Mouse (Mus musculus) heart, adult 2 months (tissue): ENCODE data around the gene Tmem30c. TPM values are rescaled to one million over a fixed set of nuclear protein-coding genes. Genes with fewer than 3 reads are reported as not detected.

Source experiments
- DNase-seq, 2 experiments: peaks; one replicate each; pipeline ENCODE4 v3.0.0; 2021
- H3K27ac ChIP-seq: fragments of 200-600 bp; 2 replicates; pipeline ENCODE4 v1.8.1; 2022
- H3K27me3 ChIP-seq: fragments of 200-500 bp; 2 replicates; pipeline ENCODE4 v1.6.1; 2012; ENCODE audit warnings: mild to moderate bottlenecking, low read length, inconsistent platforms, mixed read lengths; ENCODE audit not compliant: control insufficient read depth, insufficient read depth
- H3K36me3 ChIP-seq: fragments of 200-500 bp; 2 replicates; pipeline ENCODE4 v1.6.1; 2012; ENCODE audit warnings: low read length, inconsistent platforms; ENCODE audit not compliant: control insufficient read depth, insufficient read depth
- H3K4me1 ChIP-seq: fragments of 200-500 bp; 2 replicates; pipeline ENCODE4 v1.6.1; 2011; ENCODE audit warnings: low read length; ENCODE audit not compliant: control insufficient read depth, insufficient read depth
- H3K4me3 ChIP-seq: fragments of 200-600 bp; 2 replicates; pipeline ENCODE4 v1.8.1; 2022
- H3K79me2 ChIP-seq: fragments of 200-500 bp; replicated peaks from 2 replicates; pipeline ENCODE4 v1.6.1; 2012; ENCODE audit warnings: mild to moderate bottlenecking, inconsistent platforms, low read length, moderate library complexity, mixed read lengths; ENCODE audit not compliant: control insufficient read depth, insufficient read depth
- H3K9ac ChIP-seq: fragments of 200-500 bp; 2 replicates; pipeline ENCODE4 v1.6.1; 2012; ENCODE audit warnings: low read depth, mild to moderate bottlenecking, control low read depth, inconsistent platforms, low read length, mixed read lengths
- CTCF ChIP-seq: fragments of 200-600 bp; IDR thresholded peaks from 2 replicates; pipeline ENCODE4 v1.8.1; 2022; ENCODE audit warnings: antibody characterized with exemption, mild to moderate bottlenecking, moderate library complexity
- EP300 ChIP-seq: fragments of 200-500 bp; IDR thresholded peaks from 2 replicates; pipeline ENCODE4 v1.6.1; 2011; ENCODE audit warnings: low read depth, low read length, control low read depth; ENCODE audit not compliant: insufficient read depth
- POLR2A ChIP-seq: fragments of 200-500 bp; IDR thresholded peaks from 2 replicates; pipeline ENCODE4 v1.6.1; 2011; ENCODE audit warnings: mild to moderate bottlenecking, low read depth, low read length, control low read depth; ENCODE audit not compliant: insufficient read depth
- WGBS: fragments of 180-500 bp; shearing (Covaris S2); methylation state at CpG from one replicate; pipeline ENCODE4 v1.1.7; 2018; 5-methylcytosine and 5-hydroxymethylcytosine counted together
- intact Hi-C: fragments of 180-260 bp; cut with DNase I; formaldehyde crosslinking; loops from one replicate; pipeline ENCODE4 v1.15.1; 2025
- polyA plus RNA-seq: library from polyadenylated mRNA; depleted of rRNA; stranded (reverse); fragments of >200 nt; gene quantifications from 2 replicates; pipeline ENCODE4 v1.2.3, GENCODE M21; 2012
- total RNA-seq, 2 experiments: library from RNA; stranded (reverse); gene quantifications; 2 replicates each; pipeline ENCODE4 v1.2.3; 2021

Tmem30c gene
- total and polyA plus RNA-seq, 3 experiments, result not detected

- no peak overlapping the region for H3K4me3 ChIP-seq
- DNase-seq, result no peak
- no peaks in the 10 kb centered on the region for H3K79me2 ChIP-seq
- intact Hi-C loops, result no loop called here
- no peak overlapping the region for H3K9ac ChIP-seq
- TF ChIP-seq CTCF (no peak), EP300 (no peak), POLR2A (no peak)
- H3K4me1 ChIP-seq, result no peaks in the 10 kb centered on the region
- 88% methylated on average over 8 of the region's 8 CpGs for WGBS
- H3K27ac ChIP-seq, result no peak overlapping the region
- no peaks in the 10 kb centered on the region for H3K27me3 ChIP-seq
- H3K36me3 ChIP-seq, result no peaks in the 10 kb centered on the region
These were observed 11.2 kb downstream of the Tmem30c start for GRCm38 (mm10) chr16:57281417-57281816.

- TF ChIP-seq POLR2A, result no peak
- no peak for TF ChIP-seq EP300
- TF ChIP-seq CTCF, result no peak
These were observed 12.1 kb downstream of the Tmem30c start for GRCm38 (mm10) chr16:57280221-57281217.

GRCm38 (mm10) chr16:57278976-57279626 is 13.6 kb downstream of the Tmem30c start:
- intact Hi-C loops, result no loop called here
- no peak overlapping the region for H3K27ac ChIP-seq
- no peak overlapping the region for H3K4me3 ChIP-seq
- no peak for DNase-seq
- H3K27me3 ChIP-seq, result no peaks in the 10 kb centered on the region
- H3K4me1 ChIP-seq, result no peaks in the 10 kb centered on the region
- H3K36me3 ChIP-seq, result no peaks in the 10 kb centered on the region
- no peaks in the 10 kb centered on the region for H3K79me2 ChIP-seq
- no peak for TF ChIP-seq EP300
- no peak for TF ChIP-seq CTCF
- no peak for TF ChIP-seq POLR2A
- no peak overlapping the region for H3K9ac ChIP-seq
- WGBS, result 90% methylated on average over 12 of the region's 12 CpGs

More at GRCm38 (mm10) chr16:57280221-57281217, 12.1 kb downstream of the Tmem30c start:
- intact Hi-C loops, result no loop called here
- no peaks in the 10 kb centered on the region for H3K4me1 ChIP-seq
- WGBS, result 70% methylated on average over 31 of the region's 31 CpGs
- H3K27ac ChIP-seq, result no peak overlapping the region
- H3K27me3 ChIP-seq, result no peaks in the 10 kb centered on the region
- H3K36me3 ChIP-seq, result no peaks in the 10 kb centered on the region
- no peaks in the 10 kb centered on the region for H3K79me2 ChIP-seq
- peak in 1 of 2 experiments; percentile 15 for DNase-seq
- H3K4me3 ChIP-seq, result no peak overlapping the region
- no peak overlapping the region for H3K9ac ChIP-seq

- no peaks in the 10 kb centered on the region for H3K79me2 ChIP-seq
- no peak for TF ChIP-seq EP300
- TF ChIP-seq CTCF, result no peak
- no peak for TF ChIP-seq POLR2A
- no peaks in the 10 kb centered on the region for H3K27me3 ChIP-seq
- no peak overlapping the region for H3K4me3 ChIP-seq
- peaks cover 9% of the 10 kb centered on the region for H3K36me3 ChIP-seq
- H3K27ac ChIP-seq, result no peak overlapping the region
- no peak for DNase-seq
- intact Hi-C loops, result loop anchor here (5.0 kb wide), 1 partner anchor 78 kb away; no protein-coding TSS in a partner anchor
- H3K9ac ChIP-seq, result no peak overlapping the region
- peaks cover 7% of the 10 kb centered on the region for H3K4me1 ChIP-seq
- 94% methylated on average over 13 of the region's 13 CpGs for WGBS
These were observed 22.9 kb downstream of the Tmem30c start for GRCm38 (mm10) chr16:57269751-57270150.

GRCm38 (mm10) chr16:57268058-57268841 is 24.4 kb downstream of the Tmem30c start:
- DNase-seq, result no peak
- Histone ChIP-seq H3K27me3 (no peaks in the 10 kb centered on the region), H3K4me3 (no peak overlapping the region), H3K27ac (peak overlapping the region; percentile 58), H3K36me3 (peaks cover 9% of the 10 kb centered on the region), H3K4me1 (peaks cover 7% of the 10 kb centered on the region), H3K79me2 (no peaks in the 10 kb centered on the region), H3K9ac (no peak overlapping the region; the same call in 1 of the 2 replicates)
- WGBS, result 74% methylated on average over 14 of the region's 14 CpGs
- intact Hi-C loops, result loop anchor here (5.0 kb wide), 1 partner anchor 79 kb away; no protein-coding TSS in a partner anchor
- TF ChIP-seq POLR2A, result no peak
- no peak for TF ChIP-seq CTCF
- TF ChIP-seq EP300, result no peak
